ENCODE assay signal across 14 mouse cellular contexts in genomic region chr13:37859782-37860181, GRCm38 (mm10).
DNase-seq lines count a peak whose midpoint lies in the region; ATAC-seq and TF ChIP-seq lines count a peak whose summit lies in the region.
"Had no signal": no experiment of that assay in that cellular context is flagged by ENCODE, and none has a peak within 500 bp of the region (broad histone marks: within the 10 kb centered on the region; RNA-seq: fewer than 3 reads in every experiment).

No protein-coding gene starts in this region.

- no peaks in the 10 kb centered on the region for H3K36me3 ChIP-seq in heart, embryonic 14.5 days (ENCODE audit: control insufficient read depth, insufficient read depth, low read length)
- peaks cover 4 to 8% of the 10 kb centered on the region in 2 experiments for H3K36me3 ChIP-seq in CH12.LX (replicated peaks in 1 of 2; ENCODE audit: control insufficient read depth in 1 of 2, insufficient read depth in 1 of 2, low read length in 1 of 2)
- 0 out of 2 replicates have a peak, but pooled peaks cover 4% of the 10 kb centered on the region for H3K36me3 ChIP-seq in liver, embryonic 15.5 days (replicated peaks)
- H3K36me3 ChIP-seq: neural tube, embryonic 12.5 days had no signal

- peaks cover 25 to 65% of the 10 kb centered on the region in 2 experiments for H3K4me1 ChIP-seq in heart, embryonic 14.5 days (ENCODE audit: control insufficient read depth in 2 of 2, insufficient read depth in 2 of 2, low read length in 2 of 2)
- H3K4me1 ChIP-seq in CH12.LX (ENCODE audit: control insufficient read depth in 1 of 2, insufficient read depth in 2 of 2): peaks cover 30 to 76% of the 10 kb centered on the region in 2 experiments
- H3K4me1 ChIP-seq in bone marrow, adult 2 months (ENCODE audit: control insufficient read depth, insufficient read depth, low read length): peaks cover 13% of the 10 kb centered on the region
- H3K4me1 ChIP-seq in liver, embryonic 15.5 days (replicated peaks): peaks cover 89% of the 10 kb centered on the region

- no peak for TF ChIP-seq CTCF in CH12.LX (conservative IDR thresholded peaks at IDR 0.05 in 1 of 2, IDR thresholded peaks at IDR 0.05 in 1 of 2; ENCODE audit: low read depth in 2 of 2, low read length in 2 of 2)
- no peak for TF ChIP-seq CTCF in bone marrow, adult 2 months (IDR thresholded peaks at IDR 0.05; ENCODE audit: control insufficient read depth, insufficient read depth, low read length)

- peaks cover 61% of the 10 kb centered on the region for H3K79me2 ChIP-seq in CH12.LX (replicated peaks; ENCODE audit: control insufficient read depth, extremely low read depth, insufficient read depth, poor library complexity, severe bottlenecking)

- in situ Hi-C loops in CH12.LX (cut with MboI; ENCODE audit: low pct_ligation_motif_present, low pct_unique_long_range_greater_than_20kb, low sequenced_read_pairs): no loop called here

- H3K4me2 ChIP-seq in heart, embryonic 14.5 days (ENCODE audit: low read length): no peak overlapping the region
- peak overlapping the region; percentile 88; the same call in 1 of the 2 replicates for H3K4me2 ChIP-seq in CH12.LX (ENCODE audit: insufficient read depth, low read depth, poor library complexity, severe bottlenecking)
- peak overlapping the region; percentile 95 for H3K4me2 ChIP-seq in liver, embryonic 15.5 days
- H3K4me2 ChIP-seq: neural tube, embryonic 12.5 days had no signal

- ATAC-seq in heart, embryonic 14.5 days (ENCODE audit: insufficient number of reproducible peaks, insufficient read depth, low FRiP score, low read depth): no peak
- peak; percentile 56 for ATAC-seq in liver, embryonic 15.5 days (ENCODE audit: insufficient read depth)
- ATAC-seq: CD4-positive, CD25-positive, alpha-beta regulatory T cell, adult 4 months; Patski had no signal

- DNase-seq in heart, postnatal 25 days (ENCODE audit: low spot score): no peak
- DNase-seq in CH12.LX (ENCODE audit: extremely low read depth): no peak
- no peak for DNase-seq in adrenal gland, adult (ENCODE audit: inconsistent age in 2 of 2, low spot score in 1 of 2)
- DNase-seq in urinary bladder, postnatal 10 days (ENCODE audit: low spot score): no peak
- DNase-seq: cerebellum, adult 9-10 months; kidney, postnatal 14 days; left cerebral cortex, postnatal 4 days; lung, postnatal 4 days had no signal

- H3K9me3 ChIP-seq in heart, embryonic 14.5 days (ENCODE audit: control insufficient read depth, low read length): no peaks in the 10 kb centered on the region
- peaks cover 2% of the 10 kb centered on the region for H3K9me3 ChIP-seq in CH12.LX (replicated peaks; ENCODE audit: low read length)
- H3K9me3 ChIP-seq in liver, embryonic 15.5 days (replicated peaks): no peaks in the 10 kb centered on the region
- H3K9me3 ChIP-seq: neural tube, embryonic 12.5 days had no signal

- dilution Hi-C loops in CH12.LX (cut with MboI; ENCODE audit: extremely low pct_ligation_motif_present, extremely low pct_unique_long_range_greater_than_20kb, low sequenced_read_pairs): no loop called here

- H3K27ac ChIP-seq in heart, embryonic 14.5 days (replicated peaks in 1 of 2; ENCODE audit: control insufficient read depth in 1 of 2, insufficient read depth in 1 of 2, low read depth in 2 of 2, low read length in 2 of 2): no peak overlapping the region
- H3K27ac ChIP-seq in CH12.LX (ENCODE audit: insufficient read depth, low read depth): 0 out of 2 replicates have a peak overlapping the region, but pooled peaks have one; percentile 24
- H3K27ac ChIP-seq in bone marrow, adult 2 months (ENCODE audit: control insufficient read depth, insufficient read depth, low read depth, low read length, poor library complexity): peak overlapping the region; percentile 75
- H3K27ac ChIP-seq in liver, embryonic 15.5 days (replicated peaks): peak overlapping the region; percentile 96
- H3K27ac ChIP-seq: neural tube, embryonic 12.5 days had no signal

- TF ChIP-seq EP300 in CH12.LX (IDR thresholded peaks at IDR 0.05; ENCODE audit: low read length): no peak

- H3K27me3 ChIP-seq in heart, embryonic 14.5 days (ENCODE audit: control insufficient read depth, insufficient read depth, low read length): no peaks in the 10 kb centered on the region
- no peaks in the 10 kb centered on the region for H3K27me3 ChIP-seq in CH12.LX (replicated peaks)
- H3K27me3 ChIP-seq in liver, embryonic 15.5 days: no peaks in the 10 kb centered on the region
- H3K27me3 ChIP-seq: neural tube, embryonic 12.5 days; Patski had no signal

- no peak for TF ChIP-seq POLR2A in CH12.LX (IDR thresholded peaks at IDR 0.05; ENCODE audit: low read depth, low read length)
- TF ChIP-seq POLR2A in bone marrow, adult 2 months (IDR thresholded peaks at IDR 0.05; ENCODE audit: borderline replicate concordance, control insufficient read depth, low read depth, low read length): no peak

- no peak overlapping the region for H3K4me3 ChIP-seq in heart, embryonic 14.5 days (ENCODE audit: control insufficient read depth in 1 of 2, insufficient read depth in 1 of 2, low read depth in 1 of 2, low read length in 2 of 2)
- H3K4me3 ChIP-seq in CH12.LX (replicated peaks in 1 of 3; ENCODE audit: low read depth in 2 of 3, low read length in 2 of 3, poor library complexity in 1 of 3): no peak overlapping the region
- no peak overlapping the region for H3K4me3 ChIP-seq in bone marrow, adult 2 months (replicated peaks; ENCODE audit: control insufficient read depth, low read depth, low read length)
- peak overlapping the region; percentile 30 for H3K4me3 ChIP-seq in liver, embryonic 15.5 days (replicated peaks)
- H3K4me3 ChIP-seq: neural tube, embryonic 12.5 days had no signal

- no peak for TF ChIP-seq RAD21 in CH12.LX (IDR thresholded peaks at IDR 0.05; ENCODE audit: low read depth, low read length)

- WGBS in heart, embryonic 14.5 days: 51% methylated on average over 8 of the region's 8 CpGs
- 43% methylated on average over 8 of the region's 8 CpGs for WGBS in bone marrow, adult 2 months
- WGBS in liver, embryonic 15.5 days (ENCODE audit: insufficient replicate concordance): 12% methylated on average over 8 of the region's 8 CpGs

- H3K9ac ChIP-seq in heart, embryonic 14.5 days (ENCODE audit: low read length): 0 out of 2 replicates have a peak overlapping the region, but pooled peaks have one; percentile 7
- H3K9ac ChIP-seq in CH12.LX (ENCODE audit: insufficient read depth, low read depth): no peak overlapping the region; the same call in 1 of the 2 replicates
- H3K9ac ChIP-seq in liver, embryonic 15.5 days: peak overlapping the region; percentile 90
- H3K9ac ChIP-seq: neural tube, embryonic 12.5 days had no signal

- intact Hi-C loops in heart, postnatal 25 days (cut with DNase I): no loop called here

TF ChIP-seq in CH12.LX, 34 proteins besides CTCF, POLR2A, EP300 and RAD21:
- TF ChIP-seq KAT2A (IDR thresholded peaks at IDR 0.05; ENCODE audit: insufficient replicate concordance, low read length) (no peak), NRF1 (IDR thresholded peaks at IDR 0.05; ENCODE audit: low read depth, low read length) (no peak), MEF2A (IDR thresholded peaks at IDR 0.05; ENCODE audit: borderline replicate concordance, low read depth, low read length) (no peak), CHD2 (IDR thresholded peaks at IDR 0.05; ENCODE audit: low read length) (no peak), RCOR1 (conservative IDR thresholded peaks at IDR 0.05; ENCODE audit: low read depth, low read length) (no peak), USF2 (conservative IDR thresholded peaks at IDR 0.05; ENCODE audit: low read depth, low read length) (no peak), TCF12 (IDR thresholded peaks at IDR 0.05; ENCODE audit: low read depth, low read length) (no peak), HCFC1 (IDR thresholded peaks at IDR 0.05; ENCODE audit: low read depth, low read length) (no peak), USF1 (IDR thresholded peaks at IDR 0.05; ENCODE audit: low read depth, low read length) (no peak)
TF ChIP-seq in CH12.LX: peak in this region for 0.

Comparison
In these comparisons a context has a peak if more than half of its experiments do, and no peak if none do; other contexts are left out.
1. H3K27ac ChIP-seq: peak in CH12.LX (single experiment), bone marrow, adult 2 months (single experiment) and liver, embryonic 15.5 days (single experiment); none in heart, embryonic 14.5 days (0 of 2).